Mouse (Mus musculus) forebrain, embryonic 13.5 days (tissue): ENCODE data around the gene Grip1. TPM values are rescaled to one million over a fixed set of nuclear protein-coding genes. Genes with fewer than 3 reads are reported as not detected.

Experiments used
- ATAC-seq: fragments of 200-750 bp; cut with Nextera tagmentation; 2 replicates; pipeline ENCODE4 v1.8.0; 2017
- H3K27ac ChIP-seq: fragments of 300-500 bp; sonication (generic); 2 replicates; pipeline ENCODE4 v1.5.1; 2015; ENCODE audit warnings: inconsistent platforms, mild to moderate bottlenecking, moderate library complexity
- H3K27me3 ChIP-seq: fragments of 300-500 bp; sonication (generic); 2 replicates; pipeline ENCODE4 v1.6.1; 2015; ENCODE audit warnings: mild to moderate bottlenecking, inconsistent platforms
- H3K36me3 ChIP-seq: fragments of 300-500 bp; sonication (generic); 2 replicates; pipeline ENCODE4 v1.6.1; 2015; ENCODE audit warnings: mild to moderate bottlenecking, inconsistent platforms; ENCODE audit not compliant: poor library complexity, severe bottlenecking
- H3K4me1 ChIP-seq: fragments of 300-500 bp; sonication (generic); 2 replicates; pipeline ENCODE4 v1.6.1; 2015; ENCODE audit warnings: inconsistent platforms
- H3K4me2 ChIP-seq: fragments of 300-500 bp; sonication (generic); 2 replicates; pipeline ENCODE4 v1.6.1; 2015; ENCODE audit warnings: inconsistent platforms, mild to moderate bottlenecking, moderate library complexity
- H3K4me3 ChIP-seq: fragments of 300-500 bp; sonication (generic); 2 replicates; pipeline ENCODE4 v1.5.1; 2015; ENCODE audit warnings: mild to moderate bottlenecking, inconsistent platforms
- H3K9ac ChIP-seq: fragments of 300-500 bp; sonication (generic); 2 replicates; pipeline ENCODE4 v1.6.1; 2015; ENCODE audit warnings: mild to moderate bottlenecking, inconsistent platforms
- H3K9me3 ChIP-seq: fragments of 300-500 bp; sonication (generic); replicated peaks from 2 replicates; pipeline ENCODE4 v1.6.1; 2016; ENCODE audit warnings: inconsistent platforms
- WGBS: fragments of 180-500 bp; shearing (Covaris S2); methylation state at CpG from one replicate; pipeline ENCODE4 v1.1.7; 2015; 5-methylcytosine and 5-hydroxymethylcytosine counted together
- polyA plus RNA-seq: library from polyadenylated mRNA; unstranded; fragments of >200 nt; fragmentation: Nextera tagmentation; extraction: Ambion mirVana; gene quantifications from 2 replicates; pipeline ENCODE4 v1.2.1, GENCODE M21; 2015

Gene Grip1
- polyA plus RNA-seq, 1 experiment from 2014 or later = 12.4 TPM

DNA sequence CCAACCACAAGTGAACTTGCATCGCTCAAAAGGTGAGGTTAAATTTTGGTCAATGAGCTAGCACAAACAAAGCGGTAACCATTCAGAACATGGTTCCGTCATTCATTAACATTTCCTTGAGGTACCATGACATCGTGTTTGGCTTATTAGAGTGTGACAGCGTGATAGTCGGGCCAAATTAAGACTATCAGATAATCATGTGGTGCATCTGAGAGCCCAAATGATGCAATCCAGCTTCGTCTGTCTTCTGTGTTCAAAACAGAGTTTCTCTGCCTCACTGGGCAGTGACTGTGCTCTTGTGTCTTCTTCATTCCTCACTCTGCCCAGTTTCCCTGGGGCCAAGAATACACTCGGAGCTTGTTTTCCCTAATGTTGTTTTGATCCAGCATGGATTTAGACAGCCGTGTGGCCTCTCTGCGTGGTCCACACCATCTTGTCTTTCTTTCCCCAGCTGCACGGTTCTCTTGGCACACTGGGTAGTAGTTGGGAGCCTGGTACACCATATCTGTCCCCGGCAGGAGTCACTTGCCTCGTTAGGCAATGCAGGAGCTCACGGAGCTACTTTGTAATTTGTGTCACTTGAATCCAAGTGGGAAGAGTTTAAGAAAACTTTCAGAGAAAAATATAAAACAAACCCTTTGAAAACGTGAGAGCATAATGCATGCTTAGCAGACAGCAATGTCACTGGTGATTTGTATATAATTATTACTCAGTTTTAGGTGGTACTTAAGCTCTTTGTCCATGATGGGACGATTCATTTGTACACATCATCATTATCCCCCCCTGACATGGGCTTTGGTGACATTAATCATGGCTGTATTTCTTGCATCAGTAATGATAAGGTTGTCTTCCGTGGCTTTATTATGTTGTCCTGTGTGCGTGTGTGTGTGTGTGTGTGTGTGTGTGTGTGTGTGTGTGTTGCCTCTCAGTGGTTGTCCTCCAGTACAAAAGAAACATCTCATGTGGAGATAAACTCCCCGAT is 281.7 kb downstream of the Grip1 start:
- H3K4me1 ChIP-seq = peaks cover 13% of the 10 kb centered on the region; the same call in 1 of the 2 replicates
- no peaks in the 10 kb centered on the region for H3K27me3 ChIP-seq
- no peak overlapping the region for H3K9ac ChIP-seq
- 59% methylated on average over 19 of the region's 19 CpGs for WGBS
- no peaks in the 10 kb centered on the region for H3K36me3 ChIP-seq
- H3K4me3 ChIP-seq = no peak overlapping the region
- peak; percentile 43; the same call in 1 of the 2 replicates for ATAC-seq
- H3K4me2 ChIP-seq = no peak overlapping the region
- no peak overlapping the region for H3K27ac ChIP-seq
- no peaks in the 10 kb centered on the region for H3K9me3 ChIP-seq

DNA sequence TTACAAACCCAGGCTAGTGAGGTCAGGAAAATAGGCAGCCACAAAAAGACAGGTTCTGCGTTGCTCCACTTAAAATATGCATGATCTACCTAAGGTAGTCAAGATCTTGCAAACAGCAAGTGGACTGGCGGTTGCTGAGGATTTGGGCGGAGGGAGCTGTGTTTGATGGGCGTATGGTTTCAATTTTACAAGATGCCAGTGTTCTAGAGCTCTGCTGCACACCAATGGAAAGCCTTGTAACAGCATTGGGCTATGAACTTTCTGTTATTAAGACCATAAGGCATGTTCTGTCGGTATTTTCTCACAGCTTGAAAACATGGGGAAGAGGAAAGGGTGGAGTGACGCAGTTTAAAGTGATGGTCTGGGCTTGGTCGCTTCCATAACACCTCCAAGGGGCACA is 285.8 kb downstream of the Grip1 start:
- Histone ChIP-seq H3K36me3 (no peaks in the 10 kb centered on the region), H3K9ac (no peak overlapping the region), H3K4me3 (no peak overlapping the region), H3K27me3 (no peaks in the 10 kb centered on the region), H3K4me2 (no peak overlapping the region), H3K4me1 (peaks cover 12% of the 10 kb centered on the region; the same call in 1 of the 2 replicates), H3K27ac (no peak overlapping the region), H3K9me3 (no peaks in the 10 kb centered on the region)
- no peak for ATAC-seq
- WGBS = 90% methylated on average over 7 of the region's 7 CpGs

- ATAC-seq = no peak
- 84% methylated on average over 8 of the region's 8 CpGs for WGBS
Observed at GRCm38 (mm10) chr10:119742722-119743121, 289.1 kb downstream of the Grip1 start.

GRCm38 (mm10) chr10:119752361-119752798 is 298.8 kb downstream of the Grip1 start:
- Histone ChIP-seq H3K4me2 (no peak overlapping the region), H3K4me3 (no peak overlapping the region), H3K4me1 (peaks cover 9% of the 10 kb centered on the region; the same call in 1 of the 2 replicates), H3K9ac (no peak overlapping the region), H3K9me3 (no peaks in the 10 kb centered on the region), H3K36me3 (no peaks in the 10 kb centered on the region), H3K27ac (no peak overlapping the region), H3K27me3 (no peaks in the 10 kb centered on the region)
- no peak for ATAC-seq
- 89% methylated on average over 6 of the region's 6 CpGs for WGBS

More at GRCm38 (mm10) chr10:119742722-119743121, 289.1 kb downstream of the Grip1 start:
- Histone ChIP-seq H3K4me2 (no peak overlapping the region), H3K4me3 (no peak overlapping the region), H3K27ac (no peak overlapping the region), H3K27me3 (no peaks in the 10 kb centered on the region), H3K36me3 (no peaks in the 10 kb centered on the region), H3K9me3 (no peaks in the 10 kb centered on the region), H3K4me1 (peaks cover 4% of the 10 kb centered on the region; the same call in 1 of the 2 replicates), H3K9ac (no peak overlapping the region)

- no peak overlapping the region for H3K4me2 ChIP-seq
- 89% methylated on average over 7 of the region's 7 CpGs for WGBS
- H3K27me3 ChIP-seq = no peaks in the 10 kb centered on the region
Observed at GRCm38 (mm10) chr10:119756271-119756670, 302.6 kb downstream of the Grip1 start.

DNA sequence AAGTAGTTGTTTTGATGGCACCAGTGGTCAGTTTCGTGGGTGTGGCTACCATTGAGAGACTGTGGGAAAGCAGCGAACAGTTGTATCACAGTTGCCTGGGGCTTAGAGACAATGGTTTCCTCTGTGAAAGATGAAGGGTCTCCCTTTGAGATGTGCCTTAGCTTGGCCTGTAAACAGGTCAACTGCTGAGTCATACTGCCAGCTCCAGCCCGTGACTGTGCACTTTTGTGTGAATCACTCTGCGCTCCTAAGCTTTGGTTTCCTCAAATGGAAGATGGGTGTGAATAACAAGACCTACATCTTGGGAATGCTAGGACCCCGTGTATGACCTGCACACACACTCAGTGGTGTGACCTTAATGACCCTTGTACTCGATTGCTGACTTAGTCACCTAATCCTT is 303.6 kb downstream of the Grip1 start:
- WGBS = 82% methylated on average over 6 of the region's 6 CpGs
- no peaks in the 10 kb centered on the region for H3K27me3 ChIP-seq
- no peaks in the 10 kb centered on the region for H3K9me3 ChIP-seq
- no peak for ATAC-seq
- H3K4me2 ChIP-seq = no peak overlapping the region
- no peaks in the 10 kb centered on the region for H3K36me3 ChIP-seq
- no peak overlapping the region for H3K27ac ChIP-seq
- no peak overlapping the region for H3K4me3 ChIP-seq
- H3K4me1 ChIP-seq = peaks cover 16% of the 10 kb centered on the region; the same call in 1 of the 2 replicates
- H3K9ac ChIP-seq = no peak overlapping the region

More at GRCm38 (mm10) chr10:119756271-119756670, 302.6 kb downstream of the Grip1 start:
- Histone ChIP-seq H3K9ac (no peak overlapping the region), H3K36me3 (no peaks in the 10 kb centered on the region), H3K4me3 (no peak overlapping the region), H3K27ac (no peak overlapping the region), H3K9me3 (no peaks in the 10 kb centered on the region), H3K4me1 (peaks cover 9% of the 10 kb centered on the region; the same call in 1 of the 2 replicates)
- ATAC-seq = no peak

DNA sequence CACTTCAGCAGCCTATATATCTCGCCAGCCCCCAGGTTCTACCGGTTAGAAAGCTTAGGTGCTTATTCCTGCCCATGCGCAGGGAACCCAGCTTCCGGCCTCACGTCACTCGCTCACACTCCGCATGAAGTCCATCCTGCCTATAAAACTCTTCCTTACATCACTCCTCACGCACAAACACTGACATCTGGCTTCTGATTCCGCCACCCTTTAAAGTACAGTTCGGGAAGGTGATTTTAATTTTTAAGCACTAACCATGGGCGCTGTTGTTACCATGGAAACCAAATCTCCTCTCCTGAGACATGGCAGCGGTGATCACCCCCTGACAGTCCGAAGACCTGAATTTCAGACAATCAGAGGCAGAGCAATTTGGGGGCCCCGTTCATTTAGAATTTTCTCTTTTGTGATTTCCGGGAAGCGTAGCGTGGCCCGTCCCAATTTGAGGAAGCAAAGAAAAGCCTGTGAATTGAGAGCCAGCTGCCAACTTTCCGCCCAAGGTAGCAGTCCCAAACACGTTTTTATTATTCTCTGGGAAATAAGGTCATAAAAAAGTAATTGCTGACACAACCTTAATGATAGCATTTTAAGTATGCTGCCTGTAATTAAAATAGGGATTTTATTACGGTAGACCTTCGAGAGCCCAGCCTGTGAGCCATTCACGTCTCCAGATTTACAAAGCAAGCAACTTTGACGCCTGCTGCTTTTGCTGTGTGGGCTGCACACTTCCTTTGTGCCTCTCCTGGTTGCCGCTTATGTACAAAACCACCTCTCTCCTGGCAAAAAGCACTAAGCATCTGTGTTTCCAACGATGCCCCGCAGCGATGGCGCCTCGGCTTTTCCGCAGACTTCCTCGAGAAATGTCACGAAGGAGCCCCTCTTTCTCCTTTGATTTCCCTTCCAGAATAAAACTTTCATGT is 308.1 kb downstream of the Grip1 start:
- H3K9ac ChIP-seq = no peak overlapping the region
- ATAC-seq = 0 out of 2 replicates have a peak, but pooled peaks have one; percentile 36
- H3K4me2 ChIP-seq = peak overlapping the region; percentile 38
- no peaks in the 10 kb centered on the region for H3K9me3 ChIP-seq
- H3K27ac ChIP-seq = no peak overlapping the region
- no peaks in the 10 kb centered on the region for H3K36me3 ChIP-seq
- H3K4me3 ChIP-seq = no peak overlapping the region
- 69% methylated on average over 33 of the region's 33 CpGs for WGBS
- peaks cover 11% of the 10 kb centered on the region; the same call in 1 of the 2 replicates for H3K4me1 ChIP-seq
- no peaks in the 10 kb centered on the region for H3K27me3 ChIP-seq

DNA sequence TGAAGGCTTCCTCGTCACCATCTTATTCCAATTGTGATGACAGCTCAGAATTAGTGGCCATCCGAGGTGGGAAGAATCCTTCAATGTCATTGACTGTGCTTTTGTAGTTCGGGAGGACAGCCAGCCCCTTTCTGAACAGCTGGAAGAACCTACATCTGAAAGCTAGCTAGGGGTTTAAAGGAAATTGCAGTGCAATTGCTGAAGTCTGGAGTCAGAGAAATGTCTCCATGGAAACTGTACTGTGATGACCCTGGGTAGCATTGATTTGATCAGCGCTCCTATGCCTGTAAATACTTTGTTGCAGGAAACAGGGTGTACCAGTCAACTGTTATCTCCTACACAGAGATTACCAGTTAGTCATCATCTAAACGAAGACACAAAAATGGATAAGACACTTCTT is 325.2 kb downstream of the Grip1 start:
- H3K27ac ChIP-seq = no peak overlapping the region
- WGBS = 76% methylated on average over 5 of the region's 5 CpGs
- no peaks in the 10 kb centered on the region for H3K27me3 ChIP-seq

DNA sequence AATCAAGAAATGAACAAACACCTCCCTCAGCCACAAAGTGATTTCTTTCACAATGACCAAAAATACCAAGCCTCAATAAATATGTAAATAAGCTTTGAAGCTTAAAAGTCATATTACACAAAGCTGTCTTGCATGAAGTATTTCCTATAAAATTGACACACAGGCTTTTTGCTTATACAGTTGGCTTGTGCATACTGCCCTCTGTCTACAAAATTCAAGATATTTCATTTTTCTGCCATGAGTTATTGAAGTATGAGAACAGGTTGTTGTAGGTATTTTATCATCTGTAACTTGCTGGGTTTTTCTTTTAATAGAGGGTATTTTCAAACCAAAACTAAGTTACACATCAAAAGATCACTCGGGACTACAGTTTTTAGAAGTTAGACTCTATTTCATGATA is 326.0 kb downstream of the Grip1 start:
- ATAC-seq = no peak
- WGBS = 90% methylated on average over 1 of the region's 1 CpGs
- Histone ChIP-seq H3K27me3 (no peaks in the 10 kb centered on the region), H3K4me1 (peaks cover 3% of the 10 kb centered on the region; the same call in 1 of the 2 replicates), H3K36me3 (no peaks in the 10 kb centered on the region), H3K9ac (no peak overlapping the region), H3K9me3 (0 out of 2 replicates have a peak, but pooled peaks cover 3% of the 10 kb centered on the region), H3K4me2 (no peak overlapping the region), H3K4me3 (no peak overlapping the region), H3K27ac (no peak overlapping the region)

More for the DNA sequence above, 325.2 kb downstream of the Grip1 start:
- Histone ChIP-seq H3K4me2 (no peak overlapping the region), H3K9me3 (0 out of 2 replicates have a peak, but pooled peaks cover 3% of the 10 kb centered on the region), H3K4me3 (no peak overlapping the region), H3K9ac (no peak overlapping the region), H3K36me3 (no peaks in the 10 kb centered on the region), H3K4me1 (peaks cover 3% of the 10 kb centered on the region; the same call in 1 of the 2 replicates)
- ATAC-seq = no peak

DNA sequence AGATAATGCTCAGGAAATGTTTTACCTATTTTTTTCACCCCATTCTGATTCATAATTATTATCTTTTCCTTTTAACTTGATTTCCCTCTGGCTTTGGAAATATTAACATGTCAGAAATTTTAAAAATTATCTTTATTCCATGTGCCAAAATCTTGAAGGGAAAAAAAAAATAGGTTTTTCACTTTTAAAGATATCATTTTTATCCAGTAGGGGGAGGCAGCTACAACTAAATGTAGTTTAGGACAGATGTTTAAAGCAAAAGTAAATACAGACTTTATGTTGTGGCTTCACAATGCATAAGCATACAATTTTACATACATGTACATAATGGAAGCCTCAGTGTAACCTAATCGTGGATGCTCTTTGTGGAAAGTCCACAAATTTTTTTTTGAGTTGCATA is 336.9 kb downstream of the Grip1 start:
- Histone ChIP-seq H3K4me2 (no peak overlapping the region), H3K4me1 (no peaks in the 10 kb centered on the region), H3K27ac (no peak overlapping the region), H3K4me3 (no peak overlapping the region), H3K9me3 (no peaks in the 10 kb centered on the region), H3K27me3 (no peaks in the 10 kb centered on the region), H3K36me3 (no peaks in the 10 kb centered on the region), H3K9ac (no peak overlapping the region)
- 80% methylated on average over 1 of the region's 1 CpGs for WGBS
- ATAC-seq = no peak

DNA sequence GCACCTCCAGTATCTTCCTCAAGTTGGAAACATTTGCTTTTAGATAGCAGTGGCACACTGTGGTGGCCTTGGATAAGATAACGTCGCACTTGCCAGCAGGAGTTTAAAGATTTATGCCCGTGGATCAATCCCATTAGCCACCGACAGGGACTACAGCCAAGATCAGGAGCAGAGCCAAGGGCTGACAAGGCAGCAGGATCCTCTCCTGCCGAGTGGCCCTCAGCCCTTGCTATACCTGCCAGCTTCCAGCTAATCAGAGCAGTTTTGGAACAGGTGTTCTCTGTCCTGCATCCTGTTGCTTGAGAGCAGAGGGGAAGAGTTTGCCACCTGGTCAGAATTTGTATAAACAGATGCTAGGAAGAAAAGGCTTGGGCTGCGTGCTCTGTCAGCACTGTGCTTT is 348.8 kb downstream of the Grip1 start:
- Histone ChIP-seq H3K4me2 (no peak overlapping the region), H3K4me3 (no peak overlapping the region), H3K4me1 (peaks cover 8% of the 10 kb centered on the region), H3K9ac (no peak overlapping the region), H3K36me3 (no peaks in the 10 kb centered on the region), H3K27ac (no peak overlapping the region), H3K27me3 (no peaks in the 10 kb centered on the region), H3K9me3 (no peaks in the 10 kb centered on the region)
- WGBS = 55% methylated on average over 6 of the region's 6 CpGs
- no peak for ATAC-seq
